Mouse (Mus musculus) testis, adult 2 months (tissue): ENCODE measurements around the gene Galnt4.

Experiments used
- CTCF ChIP-seq: fragments of 200-500 bp; IDR thresholded peaks from 2 replicates; pipeline ENCODE4 v1.5.1; 2012; ENCODE audit warnings: low read depth, mild to moderate bottlenecking, inconsistent platforms, low read length, moderate library complexity; ENCODE audit not compliant: control insufficient read depth, insufficient read depth, insufficient replicate concordance
- POLR2A ChIP-seq: fragments of 200-500 bp; IDR thresholded peaks from 2 replicates; pipeline ENCODE4 v1.6.1; 2012; ENCODE audit warnings: low read depth, mild to moderate bottlenecking, inconsistent platforms, low read length, moderate library complexity; ENCODE audit not compliant: control insufficient read depth

- TF ChIP-seq POLR2A = no peak
- peak; percentile 90 for TF ChIP-seq CTCF
Measured at GRCm38 (mm10) chr10:99084397-99085239, 23.3 kb upstream of the Galnt4 start.
